Mouse (Mus musculus): Measurements from ENCODE around the gene Serpinb12. TPM values are rescaled to one million over a fixed set of nuclear protein-coding genes. Genes with fewer than 3 reads are reported as not detected.

Gene Serpinb12
- total and polyA plus RNA-seq, 2 experiments from 2014 or later, result 3.4 TPM; not detected in 1

DNA sequence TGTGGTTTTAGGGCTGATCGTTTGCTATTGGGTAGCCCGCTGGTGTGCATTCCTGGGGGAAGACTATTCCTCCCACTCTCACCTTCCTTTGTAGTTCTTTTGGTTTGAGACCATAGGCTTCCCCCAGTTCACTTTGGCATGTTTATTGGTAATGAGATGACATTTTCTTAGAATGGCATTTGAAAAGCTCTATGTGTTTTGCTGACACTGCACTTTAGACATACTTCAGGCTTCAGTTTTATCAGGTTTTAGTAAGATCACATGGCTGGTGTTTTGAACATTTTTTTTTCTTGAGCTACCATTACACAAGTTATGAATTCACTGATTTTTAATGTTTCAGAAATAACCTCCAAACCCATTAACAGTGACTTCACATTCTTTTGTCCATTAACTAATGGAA, 67.5 kb downstream of the Serpinb12 start:
- Histone ChIP-seq H3K4me1 (ENCODE audit: control insufficient read depth, insufficient read depth) (no peaks in the 10 kb centered on the region), H3K9ac (replicated peaks; ENCODE audit: low read depth, low read length) (no peak overlapping the region), H3K4me3 (ENCODE audit: low read depth, low read length) (no peak overlapping the region), H3K27ac (ENCODE audit: low read depth) (no peak overlapping the region), H3K4me2 (ENCODE audit: low read depth, low read length) (no peak overlapping the region), H3K9me3 (replicated peaks; ENCODE audit: control insufficient read depth, low read length) (no peaks in the 10 kb centered on the region), H3K36me3 (replicated peaks; ENCODE audit: control insufficient read depth, insufficient read depth, low read length) (no peaks in the 10 kb centered on the region), H3K27me3 (ENCODE audit: control insufficient read depth, insufficient read depth, low read length) (no peaks in the 10 kb centered on the region)
- DNase-seq (ENCODE audit: low spot score) (no peak), ATAC-seq (ENCODE audit: insufficient read depth, low read depth) (no peak)
- no peak for TF ChIP-seq CTCF (IDR thresholded peaks at IDR 0.05; ENCODE audit: low read depth)
- 91% methylated on average over 2 of the region's 2 CpGs for WGBS

DNA sequence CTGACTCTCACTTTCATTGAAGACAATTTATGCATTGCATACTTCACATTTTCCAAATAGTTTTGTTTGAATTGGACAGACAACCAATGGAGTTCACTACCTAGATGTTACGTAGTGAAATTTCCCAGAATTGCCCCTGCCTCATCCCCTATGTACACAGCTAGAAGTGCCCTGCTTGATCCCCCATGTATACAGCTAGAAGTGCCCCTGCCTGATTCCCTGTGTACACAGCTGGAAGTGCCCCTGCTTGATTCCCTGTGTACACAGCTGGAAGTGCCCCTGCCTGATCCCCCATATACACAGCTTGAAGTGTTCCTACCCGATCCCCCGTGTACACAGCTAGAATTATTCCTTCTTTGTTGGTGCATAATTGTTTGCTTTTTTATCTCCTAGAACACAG, 72.1 kb downstream of the Serpinb12 start:
- ATAC-seq (ENCODE audit: insufficient read depth, low read depth), result no peak
- H3K4me1 ChIP-seq (ENCODE audit: control insufficient read depth, insufficient read depth), result no peaks in the 10 kb centered on the region
- H3K27ac ChIP-seq (ENCODE audit: low read depth), result no peak overlapping the region
- DNase-seq (ENCODE audit: low spot score), result no peak
- no peaks in the 10 kb centered on the region for H3K36me3 ChIP-seq (replicated peaks; ENCODE audit: control insufficient read depth, insufficient read depth, low read length)
- no peak overlapping the region for H3K4me2 ChIP-seq (ENCODE audit: low read depth, low read length)
- H3K9me3 ChIP-seq (replicated peaks; ENCODE audit: control insufficient read depth, low read length), result no peaks in the 10 kb centered on the region
- H3K27me3 ChIP-seq (ENCODE audit: control insufficient read depth, insufficient read depth, low read length), result no peaks in the 10 kb centered on the region
- no peak overlapping the region for H3K4me3 ChIP-seq (ENCODE audit: low read depth, low read length)
- TF ChIP-seq EP300 (IDR thresholded peaks at IDR 0.05; ENCODE audit: low read depth), result no peak
- H3K9ac ChIP-seq (replicated peaks; ENCODE audit: low read depth, low read length), result no peak overlapping the region
- WGBS, result 83% methylated on average over 3 of the region's 3 CpGs

Other genes starting within 250 kb of the Serpinb12 start
- gene Bcl2, start 220.2 kb upstream of the Serpinb12 start, total RNA-seq (2014; rRNA removed; ENCODE audit: low replicate concordance), result 3.3 and 5.6 TPM in 2 replicates
- 3.6 and 3.7 TPM in 2 replicates for gene Bcl2, start 220.2 kb upstream of the Serpinb12 start, polyA plus RNA-seq (2015; fragmentation: Nextera tagmentation; extraction: Ambion mirVana)
- gene Kdsr, start 174.7 kb upstream of the Serpinb12 start, total RNA-seq (2014; rRNA removed; ENCODE audit: low replicate concordance), result 6.4 and 7.1 TPM in 2 replicates
- gene Kdsr, start 174.7 kb upstream of the Serpinb12 start, polyA plus RNA-seq (2015; fragmentation: Nextera tagmentation; extraction: Ambion mirVana), result 7.3 and 7.8 TPM in 2 replicates
- gene Vps4b, start 137.7 kb upstream of the Serpinb12 start, total RNA-seq (2014; rRNA removed; ENCODE audit: low replicate concordance), result 17.5 and 30.3 TPM in 2 replicates
- 30.8 and 31.7 TPM in 2 replicates for gene Vps4b, start 137.7 kb upstream of the Serpinb12 start, polyA plus RNA-seq (2015; fragmentation: Nextera tagmentation; extraction: Ambion mirVana)
- not detected in 2 replicates for gene Serpinb5, start 73.3 kb upstream of the Serpinb12 start, total RNA-seq (2014; rRNA removed; ENCODE audit: low replicate concordance)
- not detected in 2 replicates for gene Serpinb5, start 73.3 kb upstream of the Serpinb12 start, polyA plus RNA-seq (2015; fragmentation: Nextera tagmentation; extraction: Ambion mirVana)
- not detected in 2 replicates for gene Serpinb13, start 46.5 kb downstream of the Serpinb12 start, total RNA-seq (2014; rRNA removed; ENCODE audit: low replicate concordance)
- not detected in 2 replicates for gene Serpinb13, start 46.5 kb downstream of the Serpinb12 start, polyA plus RNA-seq (2015; fragmentation: Nextera tagmentation; extraction: Ambion mirVana)
- 0.12 TPM in 1 of 2 replicates, not detected in the other for gene Serpinb3a, start 117.9 kb downstream of the Serpinb12 start, total RNA-seq (2014; rRNA removed; ENCODE audit: low replicate concordance)
- not detected in 2 replicates for gene Serpinb3a, start 117.9 kb downstream of the Serpinb12 start, polyA plus RNA-seq (2015; fragmentation: Nextera tagmentation; extraction: Ambion mirVana)
- gene Serpinb3d, start 149.1 kb downstream of the Serpinb12 start, total RNA-seq (2014; rRNA removed; ENCODE audit: low replicate concordance), result not detected in 2 replicates
- gene Serpinb3d, start 149.1 kb downstream of the Serpinb12 start, polyA plus RNA-seq (2015; fragmentation: Nextera tagmentation; extraction: Ambion mirVana), result not detected in 2 replicates

Measured in heart, postnatal 0 days (tissue).